Mouse (Mus musculus) cerebellum, postnatal 36 days (tissue): ENCODE results near the gene Klf16.
"Not testable (repeated sequence)": the region's sequence is repeated elsewhere in the genome, so short reads cannot be mapped to it uniquely, and the experiment has no call there.

Experiments used
- DNase-seq, 2 experiments: peaks; one replicate each; pipeline ENCODE4 v3.0.0; 2021 to 2022; ENCODE audit warnings: mixed read lengths in 2 of 2

Klf16 gene

GRCm38 (mm10) chr10:80605721-80606120 is 28.6 kb upstream of the Klf16 start, which contains the start of gene Gm49322:
Gene Gm49322, plus strand, starts transcription at chr10:80606021.
- not testable (repeated sequence) for DNase-seq

DNA sequence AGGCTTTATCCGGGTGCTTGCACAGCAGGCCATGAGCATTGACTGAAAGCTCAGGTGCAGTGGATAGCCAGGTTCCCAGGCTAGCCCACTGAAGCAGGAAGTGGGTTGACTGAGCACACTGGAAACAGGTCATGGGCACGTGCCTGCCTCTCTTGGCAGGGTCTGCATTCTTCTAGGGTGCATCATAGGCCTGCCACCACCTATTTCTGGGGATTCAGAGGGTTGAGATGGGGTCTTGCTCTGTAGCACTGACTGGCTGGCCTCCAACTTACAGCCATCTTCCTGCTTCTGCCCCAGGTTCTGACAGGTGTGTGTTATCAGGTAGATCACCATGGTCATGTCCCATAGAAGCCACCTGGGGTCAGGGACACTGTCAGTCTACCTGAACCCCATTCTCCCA is 27.9 kb upstream of the Klf16 start:
- DNase-seq = no peak

- DNase-seq = no peak
Observed at GRCm38 (mm10) chr10:80604001-80604509, 26.9 kb upstream of the Klf16 start.

DNA sequence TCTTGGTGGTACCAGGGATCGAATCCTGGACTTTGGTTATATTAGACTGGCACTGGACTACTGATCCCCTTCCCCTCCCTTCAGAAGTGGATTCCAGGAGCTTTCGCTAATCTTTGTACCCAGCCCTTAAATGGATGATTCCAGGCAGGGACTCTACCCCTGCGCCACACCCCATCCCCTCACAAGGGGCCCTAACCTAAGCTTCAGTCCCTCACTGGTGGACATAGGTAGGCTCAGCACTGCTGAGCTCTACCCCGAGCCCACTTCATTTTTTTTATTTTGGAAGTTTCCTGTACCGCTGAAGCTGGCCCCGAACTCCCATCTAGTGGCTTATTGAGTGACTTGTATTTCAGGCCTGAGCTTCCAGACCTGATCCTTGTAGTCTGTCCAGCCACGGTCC is 26.2 kb upstream of the Klf16 start:
- DNase-seq = no peak

- peak; percentile 95 to 96 for DNase-seq
Observed at GRCm38 (mm10) chr10:80602698-80603325, 25.7 kb upstream of the Klf16 start, which contains the start of the genes Scamp4 and Adat3. Gene Scamp4, plus strand, starts transcription at chr10:80602872. Gene Adat3, plus strand, starts transcription at chr10:80602880.

DNA sequence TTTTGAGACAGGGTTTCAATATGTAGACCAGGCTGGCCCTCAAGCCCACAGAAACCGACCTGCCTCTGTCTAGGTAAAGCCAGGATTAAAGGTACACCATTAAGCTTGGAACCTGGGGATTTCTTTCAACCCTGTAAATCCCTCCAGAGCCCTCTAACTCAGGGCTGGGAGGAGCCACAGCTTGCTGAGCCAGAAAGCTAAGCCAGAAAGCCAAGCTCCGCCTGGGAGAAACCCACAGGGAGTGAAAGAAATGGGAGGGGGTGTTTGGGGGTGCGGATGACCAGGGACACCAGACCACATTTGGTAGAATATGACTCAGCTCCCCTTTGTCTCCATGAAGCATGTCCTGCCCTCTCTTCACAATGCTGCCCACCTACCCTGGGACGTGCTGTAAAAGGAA is 19.2 kb upstream of the Klf16 start:
- no peak for DNase-seq

DNA sequence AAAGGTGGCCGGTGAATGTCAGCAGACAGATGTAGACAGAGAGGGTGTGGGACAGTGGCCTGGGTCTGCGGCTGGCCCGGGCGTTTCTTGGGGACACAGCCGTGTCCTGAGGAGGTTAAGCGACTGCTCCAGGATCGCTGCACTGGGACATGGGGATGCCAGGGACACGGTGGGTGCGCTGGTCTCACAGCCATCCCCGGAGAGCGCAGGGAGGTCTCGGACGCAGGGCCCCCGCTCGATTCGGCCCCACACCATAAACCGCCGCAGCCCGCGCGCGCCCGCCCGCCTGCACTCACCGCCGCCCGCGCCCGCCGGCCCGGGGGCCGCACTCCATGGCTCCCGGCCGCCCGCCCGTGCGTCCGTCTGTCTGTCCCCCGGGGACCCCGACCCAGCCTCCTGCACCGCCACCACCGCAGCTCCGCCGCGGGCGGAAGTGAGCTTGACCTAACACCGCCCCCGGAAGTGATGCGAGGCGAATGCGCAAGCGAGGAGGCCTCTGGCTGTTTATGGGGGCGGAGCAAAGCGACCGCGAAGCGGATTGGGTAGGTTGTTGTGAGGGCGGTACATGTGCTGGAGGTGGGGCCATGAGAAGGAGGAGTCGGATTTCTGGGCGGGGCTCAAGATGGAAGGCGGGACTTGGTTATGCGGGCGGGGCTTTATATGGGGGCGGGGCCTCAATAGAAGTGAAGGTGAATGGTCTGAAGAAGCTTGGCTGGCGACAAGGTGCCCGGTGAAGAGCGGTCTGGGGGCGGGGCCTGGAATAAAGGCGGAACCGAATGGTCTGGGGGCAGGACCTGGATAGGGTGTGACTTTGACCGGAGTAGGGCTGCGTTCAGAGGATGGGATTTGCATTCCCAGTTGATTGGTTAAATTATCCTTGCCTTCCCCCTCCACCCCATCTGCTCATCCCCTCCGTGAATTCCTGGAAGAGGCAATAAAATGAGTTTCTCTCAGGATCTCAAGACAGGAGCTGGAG is 13.0 kb upstream of the Klf16 start, which contains the start of gene Abhd17a:
Gene Abhd17a (minus strand): TSS at position 463 of the 976 bp plus-strand sequence.
- DNase-seq = peak; percentile 91 to 95

DNA sequence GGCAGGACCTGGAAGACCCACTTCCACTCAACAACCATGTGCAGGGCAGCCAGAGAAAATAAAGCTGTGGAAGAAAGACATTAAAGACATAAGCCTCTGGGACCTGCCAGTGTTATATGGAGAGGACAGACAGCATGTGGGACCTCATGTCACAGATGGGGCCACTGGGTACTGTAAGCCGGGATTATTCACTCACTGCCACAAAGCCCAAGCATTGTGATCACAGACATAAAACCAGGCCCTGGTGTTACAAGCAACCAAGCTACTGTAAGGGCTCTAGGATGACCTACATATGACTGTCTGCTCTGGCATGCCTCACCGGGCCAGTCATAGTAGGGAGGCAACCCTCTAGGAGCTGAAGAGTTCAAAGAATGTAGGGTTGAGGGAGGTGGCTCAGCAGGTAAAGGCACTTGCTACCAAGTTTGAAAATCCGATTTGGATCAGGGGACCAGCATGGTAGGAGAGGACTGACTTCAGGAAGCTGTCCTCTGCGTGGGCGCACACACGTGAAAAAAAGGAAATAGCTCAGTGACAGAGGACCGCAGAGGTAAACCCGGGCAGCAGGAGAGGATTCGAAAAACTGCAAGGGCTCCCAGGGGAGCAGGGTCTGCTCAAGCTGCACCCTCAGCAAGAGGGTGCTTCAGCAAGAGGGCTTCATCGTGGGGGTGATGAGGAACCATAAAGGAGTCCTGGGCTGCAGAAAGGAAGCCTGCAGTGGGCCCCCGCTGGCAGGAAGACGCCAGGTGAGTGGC is 12.2 kb upstream of the Klf16 start:
- no peak for DNase-seq

GRCm38 (mm10) chr10:80587305-80587657 is 10.2 kb upstream of the Klf16 start:
- no peak for DNase-seq

- no peak for DNase-seq
Observed at GRCm38 (mm10) chr10:80586407-80587304, 9.5 kb upstream of the Klf16 start.

- DNase-seq = no peak
Observed at GRCm38 (mm10) chr10:80585581-80585980, 8.5 kb upstream of the Klf16 start.

DNA sequence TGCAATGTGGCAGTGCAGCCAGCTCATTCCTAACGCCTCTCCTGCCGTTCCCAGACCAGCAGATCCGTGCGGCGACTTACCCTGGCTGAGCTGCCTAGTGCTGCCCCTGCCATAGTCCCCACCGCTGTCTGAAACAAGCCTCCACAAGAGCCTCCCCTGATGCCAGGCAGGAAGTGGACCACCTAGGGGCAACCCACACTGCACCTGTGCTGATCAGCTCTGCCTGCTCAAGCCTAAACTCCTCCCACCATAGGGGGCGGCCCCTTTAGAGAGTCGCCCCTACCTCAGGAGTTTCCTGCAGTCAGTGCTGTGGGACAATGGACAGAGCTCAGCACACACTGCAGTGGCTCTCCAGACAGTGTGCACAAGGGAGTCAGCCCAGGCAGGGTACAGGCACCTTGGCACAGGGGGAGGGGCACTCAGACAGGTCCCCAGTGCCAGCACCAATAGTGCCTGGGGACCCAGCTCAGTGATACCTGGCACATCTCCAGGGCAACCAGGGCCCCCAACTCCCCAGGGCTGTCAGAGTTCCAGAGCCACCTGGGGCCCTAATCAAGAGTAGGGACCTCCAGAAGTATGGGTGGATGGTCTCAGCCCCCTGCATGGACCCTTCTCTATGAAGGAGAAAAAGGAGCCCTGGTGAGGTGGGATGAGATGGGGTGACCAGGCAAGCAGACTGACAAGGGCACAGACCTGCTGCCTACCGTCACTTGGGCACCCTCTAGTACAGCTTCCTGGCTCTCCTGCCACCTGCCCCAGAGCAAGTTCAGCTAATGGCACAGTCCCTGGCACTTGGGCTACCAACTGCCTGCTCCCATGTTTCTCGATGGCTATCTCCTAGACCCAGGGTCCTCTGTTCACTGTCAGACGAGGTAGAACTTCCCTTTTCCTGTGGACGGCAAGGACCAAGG is 7.8 kb upstream of the Klf16 start:
- DNase-seq = no peak

- DNase-seq = peak in 1 of 2 experiments; percentile 53
Observed at GRCm38 (mm10) chr10:80584045-80584488, 6.9 kb upstream of the Klf16 start.

GRCm38 (mm10) chr10:80583047-80583446 is 5.9 kb upstream of the Klf16 start:
- DNase-seq = no peak

GRCm38 (mm10) chr10:80578911-80579310 is 1.8 kb upstream of the Klf16 start:
- peak; percentile 62 to 64 for DNase-seq

DNA sequence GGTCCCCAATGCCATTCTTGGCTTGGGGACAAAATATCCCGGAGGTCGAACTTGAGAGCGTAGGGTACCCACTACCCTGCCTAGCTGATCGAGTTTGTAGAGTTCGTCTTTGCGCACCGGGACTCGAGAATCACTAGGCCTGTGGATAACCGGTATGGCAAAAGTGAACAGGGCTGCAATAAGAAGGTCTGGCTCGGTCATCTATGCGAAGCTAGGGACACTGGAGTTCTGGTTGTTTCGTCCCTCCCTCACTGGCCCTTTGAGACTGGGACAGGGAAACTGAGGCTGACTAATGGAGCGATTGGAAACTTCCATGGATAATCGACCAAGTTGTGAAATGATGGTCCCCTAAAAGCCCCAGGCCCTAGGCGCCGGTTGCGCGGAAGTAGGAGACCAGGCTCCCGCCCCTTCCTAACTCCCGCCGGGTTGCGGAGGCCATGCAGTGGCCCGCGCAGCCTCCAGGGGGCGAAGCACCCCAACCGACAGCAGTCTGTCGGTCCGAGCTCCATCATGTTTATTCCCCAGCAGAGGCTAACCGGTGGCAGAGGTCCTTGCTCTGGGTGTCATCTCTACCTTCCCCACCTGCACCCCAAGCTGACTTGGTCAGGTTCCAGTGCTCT is 1.1 kb upstream of the Klf16 start:
- DNase-seq = peak; percentile 54 to 72

DNA sequence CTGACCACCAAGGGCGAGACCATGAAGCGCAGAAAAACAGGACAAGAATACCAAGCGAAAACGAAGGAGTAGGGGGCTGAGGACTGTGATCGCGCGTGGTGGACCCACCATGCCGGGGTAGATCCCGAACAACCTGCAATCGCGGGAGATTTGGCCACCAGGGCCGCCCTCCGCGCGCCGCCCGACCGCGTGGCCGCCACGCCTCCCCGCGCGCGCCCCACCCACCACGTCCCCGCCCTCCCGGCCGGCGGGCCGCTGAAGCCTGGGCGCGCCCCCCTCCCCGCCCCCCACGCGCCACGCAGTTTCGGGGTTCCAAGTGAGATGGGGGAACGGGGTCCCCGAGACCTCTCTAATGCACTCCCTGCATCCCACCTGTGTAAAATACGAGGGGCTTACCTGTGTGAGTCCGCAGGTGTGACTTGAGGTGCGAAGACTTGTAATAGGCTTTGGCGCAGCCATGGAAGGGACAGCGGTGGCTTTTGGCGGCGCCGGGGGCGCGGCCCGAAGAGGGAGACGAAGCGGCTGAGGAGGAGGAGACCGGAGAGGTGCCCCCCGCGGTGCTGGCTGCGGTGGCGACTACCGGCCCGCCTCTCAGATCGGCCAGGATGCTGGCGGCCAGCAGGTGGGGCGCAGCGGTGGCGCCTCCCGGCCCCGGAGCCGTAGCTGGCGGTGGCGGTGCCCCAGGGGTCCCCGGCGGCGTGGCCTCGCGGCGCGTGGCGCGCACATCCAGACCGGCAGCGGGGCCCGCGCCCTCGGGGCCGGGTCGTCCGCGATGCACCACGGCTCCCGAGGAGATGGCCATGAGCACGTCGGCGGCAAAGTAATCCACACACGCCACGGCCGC is 548 bp downstream of the Klf16 start:
- peak in 1 of 2 experiments; percentile 57 for DNase-seq

DNA sequence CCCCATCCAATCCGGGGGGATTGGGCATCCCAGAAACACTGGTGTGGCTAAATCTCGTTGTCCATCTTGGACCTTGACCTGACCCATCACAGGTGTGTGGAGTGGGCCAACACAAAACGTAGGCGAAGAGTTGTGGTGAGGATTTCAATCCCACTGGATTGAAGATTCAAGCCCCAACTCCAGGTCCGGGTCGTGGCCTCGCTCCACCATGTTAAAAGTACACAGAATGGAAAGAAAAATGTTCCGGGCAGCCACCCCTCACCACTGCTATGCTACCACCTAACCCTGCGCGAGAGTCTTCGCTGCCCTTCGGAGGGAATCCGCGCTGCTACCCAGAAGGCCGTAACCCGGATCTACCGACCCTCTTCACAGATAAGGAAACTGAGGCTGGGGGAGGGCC is 1.2 kb downstream of the Klf16 start:
- DNase-seq = no peak

DNA sequence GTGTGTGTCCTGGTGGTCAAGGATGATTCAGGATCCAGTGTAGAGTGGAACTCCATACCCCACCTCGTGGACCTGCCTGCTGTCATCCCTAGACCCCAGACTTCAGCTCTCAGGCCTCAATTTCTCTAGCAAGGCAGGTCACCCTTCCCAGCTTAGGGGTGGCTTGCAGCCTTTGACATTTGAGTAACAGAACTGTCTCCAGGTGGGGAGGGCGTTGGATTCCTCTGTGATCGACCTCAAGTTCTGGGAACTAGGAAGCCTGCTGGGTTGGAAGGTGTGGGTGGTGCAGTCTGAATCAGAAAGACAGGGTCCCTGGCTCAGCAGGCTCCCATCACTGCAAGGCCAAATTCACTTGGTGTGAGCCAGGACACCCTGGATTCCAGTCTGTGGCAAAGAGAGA is 2.2 kb downstream of the Klf16 start:
- DNase-seq = no peak
